Mouse (Mus musculus): Measurements from ENCODE around the gene Hoxa4.

The Hoxa4 gene

GRCm38 (mm10) chr6:52179690-52180089, 11.9 kb downstream of the Hoxa4 start:
- DNase-seq (ENCODE audit: low spot score), result no peak

GRCm38 (mm10) chr6:52178918-52179665, 12.5 kb downstream of the Hoxa4 start:
- DNase-seq (ENCODE audit: low spot score), result no peak

GRCm38 (mm10) chr6:52177806-52178205, 13.7 kb downstream of the Hoxa4 start:
- no peak for DNase-seq (ENCODE audit: low spot score)

DNA sequence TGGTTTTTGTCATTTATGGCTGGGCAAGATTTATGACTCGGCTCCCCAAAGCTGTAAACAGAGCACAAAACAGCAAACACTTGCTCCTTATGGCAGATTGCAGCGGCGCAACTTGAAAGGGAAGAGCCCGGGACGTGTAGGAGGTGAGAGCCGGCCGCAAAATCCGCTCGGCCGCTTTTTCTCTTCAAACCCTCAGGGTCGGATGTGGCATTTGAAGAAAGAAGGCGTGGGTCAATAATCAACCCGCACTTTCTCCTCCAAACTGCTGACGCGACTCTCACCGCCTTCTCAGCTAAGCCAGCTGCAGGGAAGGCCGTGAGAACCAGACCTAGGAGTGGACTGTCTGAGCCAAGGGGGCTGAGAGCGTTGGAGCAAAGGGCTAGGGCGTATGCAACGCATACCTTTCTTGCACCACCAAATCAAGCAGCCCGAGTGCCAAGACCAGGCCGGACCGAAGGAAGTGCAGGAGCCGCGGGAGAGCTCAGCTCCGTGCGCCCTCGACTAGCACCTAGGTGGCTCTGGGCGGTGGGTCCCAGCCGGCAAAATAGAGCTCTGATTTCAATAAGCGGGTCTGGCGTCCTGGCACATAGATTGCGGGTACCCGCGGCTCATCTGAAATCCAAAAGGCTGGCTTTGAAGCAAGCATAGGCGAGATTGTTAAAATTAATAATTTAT, 14.4 kb downstream of the Hoxa4 start, which contains the start of gene 5730596B20Rik:
5730596B20Rik (plus strand) TSS at position 438 of the 675 bp plus-strand sequence.
- DNase-seq (ENCODE audit: low spot score), result no peak

DNA sequence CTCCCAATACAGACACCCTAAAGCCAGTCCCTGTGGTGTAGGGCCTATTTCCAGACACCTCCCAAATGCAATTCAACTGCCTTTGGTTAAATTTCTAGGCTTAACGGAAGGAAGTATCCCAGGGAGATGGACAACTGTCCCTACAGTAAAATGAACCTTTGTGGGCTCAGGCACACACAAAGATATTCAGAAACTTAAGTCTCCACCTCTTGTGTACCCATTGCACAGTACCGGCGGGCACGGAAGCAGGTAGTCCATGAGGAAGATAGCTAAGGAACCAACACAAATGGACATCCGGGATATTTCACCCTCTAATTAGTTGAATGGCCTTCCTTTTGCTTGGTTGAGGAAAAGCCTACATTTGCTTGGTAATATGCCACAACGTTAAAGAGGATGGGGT, 15.2 kb downstream of the Hoxa4 start:
- no peak for DNase-seq (ENCODE audit: low spot score)

DNA sequence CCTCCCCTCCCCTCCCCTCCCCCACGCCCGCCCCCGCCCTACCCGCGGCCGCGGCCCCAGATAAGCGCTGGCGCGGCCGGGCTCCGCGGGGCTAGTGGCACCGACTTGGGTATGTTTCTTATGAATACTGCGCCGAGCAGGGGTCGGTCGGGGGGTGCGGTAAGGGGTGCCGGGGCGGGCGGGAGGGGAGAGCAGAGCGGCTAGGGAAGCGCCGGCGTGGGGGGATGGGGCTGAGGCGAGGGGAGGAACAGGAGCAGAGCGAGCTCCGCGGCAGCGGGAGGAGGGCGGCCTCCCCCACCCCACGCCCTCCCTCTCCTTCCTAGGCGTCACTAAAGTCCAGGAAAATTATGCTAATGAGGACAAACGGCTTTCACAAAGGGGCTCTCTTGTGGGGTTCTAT, 15.7 kb downstream of the Hoxa4 start:
- DNase-seq (ENCODE audit: low spot score), result no peak

- DNase-seq (ENCODE audit: low spot score), result no peak
Observed at GRCm38 (mm10) chr6:52174968-52175751, 16.4 kb downstream of the Hoxa4 start.

GRCm38 (mm10) chr6:52173648-52174047, 17.9 kb downstream of the Hoxa4 start:
- no peak for DNase-seq (ENCODE audit: low spot score)

DNA sequence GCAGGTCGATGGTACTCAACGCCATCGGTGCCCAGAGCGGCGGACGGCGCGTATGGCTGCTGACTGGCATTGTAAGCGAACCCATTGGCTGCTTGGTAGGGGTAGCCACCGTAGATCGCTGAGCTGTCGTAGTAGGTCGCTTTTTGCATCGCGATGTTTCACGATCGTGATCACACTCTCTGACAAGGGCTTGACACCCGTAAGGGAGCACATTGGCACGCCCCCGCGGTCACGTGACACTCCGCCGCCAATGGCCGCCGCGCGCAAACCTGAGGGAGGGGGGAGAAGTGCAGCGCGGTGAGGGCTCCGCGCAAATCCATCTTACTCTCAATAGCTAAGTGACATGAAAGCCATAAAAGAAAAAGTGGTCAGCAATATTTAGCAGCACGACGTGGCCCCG, 19.1 kb downstream of the Hoxa4 start:
- DNase-seq (ENCODE audit: low spot score), result peak; percentile 56

DNA sequence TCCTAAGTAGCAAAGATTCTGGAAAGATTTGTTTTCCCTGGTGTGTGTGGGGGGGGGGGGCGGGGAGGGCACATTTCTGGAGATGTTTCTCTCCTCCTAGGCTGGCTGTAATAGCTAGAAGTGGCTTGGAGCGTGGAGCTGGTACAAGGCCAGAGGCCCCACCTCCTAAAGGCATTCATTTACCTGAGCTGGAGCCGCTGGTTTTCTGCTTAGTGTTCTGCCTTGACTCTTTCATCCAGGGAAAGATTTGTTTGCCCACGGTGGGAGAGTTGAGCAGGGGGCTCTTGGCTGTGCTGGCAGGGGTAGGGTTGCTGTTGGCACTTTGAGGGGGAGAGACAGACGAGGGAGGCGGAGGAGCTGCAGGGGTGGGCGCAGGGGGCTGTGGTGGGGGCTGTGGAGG, 19.6 kb downstream of the Hoxa4 start:
- no peak for DNase-seq (ENCODE audit: low spot score)

DNA sequence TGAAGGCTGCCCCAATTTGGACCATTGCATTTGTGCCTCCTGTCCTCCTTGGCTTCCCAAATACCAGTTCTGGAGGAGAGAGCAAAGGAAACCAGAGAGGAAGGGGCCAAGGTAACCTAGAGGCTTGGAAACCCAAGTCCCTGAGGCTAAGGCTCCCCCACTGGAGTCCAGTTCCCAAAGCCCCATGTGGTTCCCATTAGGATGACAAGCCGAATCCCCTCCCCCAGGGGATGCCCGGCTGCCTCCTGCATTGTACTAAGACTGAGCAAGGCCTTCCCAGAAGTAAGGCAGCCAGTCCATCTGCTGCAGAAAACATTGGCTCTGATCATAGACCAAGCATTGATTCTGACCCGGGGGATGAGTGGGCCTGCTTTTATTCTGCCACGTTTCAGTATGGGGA, 20.2 kb downstream of the Hoxa4 start:
- DNase-seq (ENCODE audit: low spot score), result no peak

- DNase-seq (ENCODE audit: low spot score), result no peak
Observed at GRCm38 (mm10) chr6:52170898-52171223, 20.7 kb downstream of the Hoxa4 start.

- no peak for DNase-seq (ENCODE audit: low spot score)
Observed at GRCm38 (mm10) chr6:52170166-52170897, 21.2 kb downstream of the Hoxa4 start.

DNA sequence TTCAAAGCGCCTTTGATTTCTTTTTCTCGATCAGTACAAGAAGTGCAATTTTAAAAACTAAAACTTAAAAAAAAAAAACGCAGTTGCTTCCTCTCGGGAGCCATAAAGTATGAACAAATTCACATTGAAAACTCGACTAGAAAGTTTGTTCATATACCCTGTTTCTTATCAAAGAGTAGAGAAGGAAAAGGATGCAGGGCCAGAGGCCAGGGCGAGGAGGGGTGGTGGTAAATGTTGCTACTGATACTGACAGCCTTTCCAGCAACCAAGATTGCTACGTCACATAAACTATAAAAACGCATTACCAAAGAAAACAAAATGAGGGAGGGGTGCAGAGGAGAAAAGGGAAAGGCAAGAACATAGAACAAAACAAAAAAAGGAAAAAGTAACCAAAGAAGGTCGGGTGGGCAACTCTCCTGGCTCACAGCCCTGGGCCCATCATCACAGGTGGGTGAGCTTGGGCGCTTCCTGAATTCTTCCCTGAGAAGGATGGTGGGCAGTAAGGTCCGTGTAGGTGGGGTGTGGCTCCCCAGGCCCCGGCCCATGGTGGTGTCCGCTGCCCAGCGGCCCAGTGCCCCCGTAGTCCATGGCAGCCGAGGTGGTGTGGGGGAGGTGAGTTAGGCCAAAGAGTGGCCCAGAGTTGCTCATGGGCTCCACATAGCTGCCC, 21.9 kb downstream of the Hoxa4 start:
- no peak for DNase-seq (ENCODE audit: low spot score)

DNA sequence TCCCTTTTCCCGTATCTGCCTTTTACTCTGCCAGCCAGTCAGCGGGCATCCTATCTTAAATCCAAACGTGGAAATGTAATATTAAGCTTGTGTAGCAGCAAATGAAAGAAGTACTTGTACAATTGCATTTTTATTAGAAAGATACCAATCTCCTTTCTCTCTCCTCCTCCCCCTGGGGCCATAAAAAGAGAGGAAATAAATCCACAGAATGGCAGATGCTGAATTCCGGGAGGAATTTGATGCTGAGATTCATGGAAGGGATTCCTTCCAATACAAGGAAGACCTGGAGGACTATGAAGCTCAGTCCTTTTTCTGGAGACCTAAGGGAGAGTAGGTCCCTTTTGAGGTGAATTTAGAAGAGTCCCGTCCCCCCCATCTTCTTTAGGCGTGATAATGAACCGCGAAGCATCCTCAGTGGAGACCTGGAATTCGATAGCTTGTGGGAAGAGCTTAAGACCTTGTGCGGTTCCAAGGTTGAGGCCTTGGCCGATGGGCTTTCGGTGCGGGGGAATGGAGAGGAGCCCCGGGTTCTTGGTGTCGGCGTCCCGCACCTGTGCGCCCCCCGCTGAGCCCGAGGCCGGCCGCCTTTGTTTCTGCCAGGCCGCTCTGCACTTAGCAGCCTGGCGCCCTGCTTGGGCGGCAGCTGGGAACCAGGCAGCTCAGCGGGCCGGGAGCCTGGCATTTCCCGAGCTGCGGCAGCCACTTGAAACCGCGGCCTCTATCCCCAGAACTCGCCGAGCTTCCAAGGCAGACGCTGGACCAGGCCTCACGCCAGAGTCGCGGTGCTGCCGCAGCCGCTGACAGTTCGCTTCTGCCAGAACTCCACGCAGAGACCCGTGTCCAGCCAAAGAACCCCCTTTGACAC, 23.1 kb downstream of the Hoxa4 start:
- DNase-seq (ENCODE audit: low spot score), result no peak

- DNase-seq (ENCODE audit: low spot score), result no peak
Observed at GRCm38 (mm10) chr6:52167736-52168161, 23.8 kb downstream of the Hoxa4 start.

DNA sequence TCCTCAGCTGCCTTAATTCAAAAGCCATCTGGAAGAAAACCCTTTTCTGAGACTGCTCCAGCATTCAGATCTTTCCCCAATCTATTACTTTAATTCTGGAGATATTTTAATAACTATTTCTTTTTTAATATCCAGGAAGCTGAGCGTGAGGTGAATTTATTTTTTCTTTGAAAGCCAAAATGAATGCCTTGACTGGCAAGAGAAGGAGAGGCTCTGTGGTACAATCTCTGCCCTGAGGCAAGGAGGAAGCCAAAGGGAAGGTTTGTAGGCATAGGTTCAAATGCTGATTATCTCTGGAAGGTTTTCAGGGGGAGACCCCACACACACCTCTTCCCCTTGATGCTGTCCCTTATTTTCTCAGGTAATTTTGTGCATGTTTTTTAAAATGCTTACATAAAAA, 24.4 kb downstream of the Hoxa4 start:
- DNase-seq (ENCODE audit: low spot score), result no peak

GRCm38 (mm10) chr6:52166431-52167077, 25.0 kb downstream of the Hoxa4 start:
- no peak for DNase-seq (ENCODE audit: low spot score)

DNA sequence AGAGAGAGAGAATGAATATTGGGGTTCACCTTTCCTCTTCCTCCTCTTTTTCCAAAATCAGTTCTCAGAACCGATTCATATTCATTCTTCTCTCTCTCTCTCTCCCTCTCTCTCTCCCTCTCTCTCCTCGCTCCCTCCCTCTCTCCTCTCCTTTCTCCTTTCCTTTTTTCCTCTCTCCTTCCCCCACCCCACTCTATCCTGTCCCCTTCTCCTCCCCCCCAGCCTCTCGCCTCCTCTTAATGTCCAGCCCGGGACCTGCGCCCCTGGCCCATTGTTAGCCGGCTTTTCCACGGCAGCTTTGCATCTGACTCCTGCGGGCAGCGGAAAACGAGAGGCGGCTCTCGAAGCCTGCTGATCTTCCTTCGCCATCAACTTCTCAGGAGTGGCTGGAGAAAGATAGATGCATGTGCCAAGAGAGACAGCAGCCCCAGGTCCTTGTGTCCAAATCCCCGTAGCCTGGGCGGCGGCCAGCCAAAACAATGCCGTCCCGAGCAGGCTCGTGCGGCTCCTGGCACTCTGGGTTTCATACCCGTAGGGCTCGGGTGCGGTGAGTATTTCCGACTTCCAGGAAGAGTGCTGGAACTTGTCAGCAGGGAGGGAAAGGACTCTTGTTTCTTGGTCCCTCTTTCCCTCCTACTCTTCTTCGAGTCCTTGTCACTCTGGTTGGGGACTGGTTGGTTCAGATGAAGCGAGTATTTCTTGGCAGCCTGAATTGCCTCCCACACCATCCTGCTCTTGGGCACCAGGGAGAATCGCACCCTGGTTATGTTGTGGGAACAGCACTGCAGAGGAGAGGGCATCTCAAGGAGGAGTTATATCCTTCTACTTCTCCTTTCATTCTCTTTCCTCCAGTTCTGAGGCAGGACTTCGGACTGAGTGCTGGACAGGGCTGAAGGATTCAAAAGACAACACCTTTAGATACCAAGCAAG, 25.8 kb downstream of the Hoxa4 start:
- DNase-seq (ENCODE audit: low spot score), result no peak
